Mouse (Mus musculus) limb, embryonic 11.5 days (tissue): ENCODE measurements around the gene Cep112. TPM values are rescaled to one million over a fixed set of nuclear protein-coding genes. Genes with fewer than 3 reads are reported as not detected.

Source experiments
- ATAC-seq: fragments of 200-750 bp; cut with Nextera tagmentation; 2 replicates; pipeline ENCODE4 v1.8.0; 2017; ENCODE audit warnings: low read depth; ENCODE audit not compliant: insufficient number of reproducible peaks, low FRiP score, low TSS enrichment
- DNase-seq: peaks from one replicate; pipeline ENCODE4 v3.0.0-alpha.2; 2015; ENCODE audit warnings: low spot score
- H3K27ac ChIP-seq: fragments of 300-500 bp; sonication (generic); replicated peaks from 2 replicates; pipeline ENCODE4 v1.5.1; 2014; ENCODE audit warnings: low read depth, mild to moderate bottlenecking, low read length
- H3K27me3 ChIP-seq: fragments of 300-500 bp; sonication (generic); 2 replicates; pipeline ENCODE4 v1.6.1; 2014; ENCODE audit warnings: mild to moderate bottlenecking, low read length, mixed read lengths; ENCODE audit not compliant: control insufficient read depth, insufficient read depth
- H3K36me3 ChIP-seq: fragments of 300-500 bp; sonication (generic); 2 replicates; pipeline ENCODE4 v1.6.1; 2014; ENCODE audit warnings: mild to moderate bottlenecking, low read length, moderate library complexity, mixed read lengths; ENCODE audit not compliant: control insufficient read depth, insufficient read depth
- H3K4me1 ChIP-seq: fragments of 300-500 bp; sonication (generic); 2 replicates; pipeline ENCODE4 v1.6.1; 2014; ENCODE audit warnings: low read length, mixed read lengths; ENCODE audit not compliant: control insufficient read depth, insufficient read depth
- H3K4me2 ChIP-seq: fragments of 300-500 bp; sonication (generic); 2 replicates; pipeline ENCODE4 v1.6.1; 2014; ENCODE audit warnings: low read depth, mild to moderate bottlenecking, moderate library complexity; ENCODE audit not compliant: severe bottlenecking
- H3K4me3 ChIP-seq: fragments of 300-500 bp; sonication (generic); 2 replicates; pipeline ENCODE4 v1.5.1; 2014; ENCODE audit warnings: low read depth, low read length
- H3K9ac ChIP-seq: fragments of 300-500 bp; sonication (generic); 2 replicates; pipeline ENCODE4 v1.6.1; 2014; ENCODE audit warnings: mild to moderate bottlenecking, low read length
- H3K9me3 ChIP-seq: fragments of 300-500 bp; sonication (generic); 2 replicates; pipeline ENCODE4 v1.6.1; 2016; ENCODE audit warnings: low read length; ENCODE audit not compliant: control insufficient read depth
- WGBS: fragments of 180-500 bp; shearing (Covaris S2); extraction: QIAGEN DNeasy Blood & Tissue Kit; methylation state at CpG from one replicate; pipeline ENCODE4 v1.1.7; 2014; 5-methylcytosine and 5-hydroxymethylcytosine counted together
- polyA plus RNA-seq: library from polyadenylated mRNA; unstranded; fragments of >200 nt; fragmentation: Nextera tagmentation; extraction: Ambion mirVana; gene quantifications from 2 replicates; pipeline ENCODE4 v1.2.1, GENCODE M21; 2014

The Cep112 gene
- polyA plus RNA-seq, 1 experiment from 2014 or later: 12.0 TPM

- Histone ChIP-seq H3K27me3 (no peaks in the 10 kb centered on the region), H3K36me3 (no peaks in the 10 kb centered on the region), H3K27ac (no peak overlapping the region), H3K4me1 (peaks cover 4% of the 10 kb centered on the region; the same call in 1 of the 2 replicates), H3K4me3 (peak overlapping the region; percentile 65), H3K9me3 (no peaks in the 10 kb centered on the region), H3K4me2 (peak overlapping the region; percentile 66), H3K9ac (peak overlapping the region; percentile 90)
- 6% methylated on average over 14 of the region's 14 CpGs for WGBS
- no peak for DNase-seq
- peak; percentile 1; the same call in 1 of the 2 replicates for ATAC-seq
Measured at GRCm38 (mm10) chr11:108425592-108425921, 565 bp downstream of the Cep112 start.

- Histone ChIP-seq H3K27ac (no peak overlapping the region), H3K36me3 (no peaks in the 10 kb centered on the region), H3K4me2 (peak overlapping the region; percentile 66), H3K27me3 (no peaks in the 10 kb centered on the region), H3K9me3 (no peaks in the 10 kb centered on the region), H3K9ac (no peak overlapping the region), H3K4me3 (peak overlapping the region; percentile 65), H3K4me1 (peaks cover 4% of the 10 kb centered on the region; the same call in 1 of the 2 replicates)
- WGBS: 97% methylated on average over 3 of the region's 3 CpGs
- DNase-seq (no peak), ATAC-seq (no peak)
Measured at GRCm38 (mm10) chr11:108426086-108426485, 1.1 kb downstream of the Cep112 start.

- Histone ChIP-seq H3K4me2 (no peak overlapping the region), H3K4me3 (no peak overlapping the region), H3K36me3 (no peaks in the 10 kb centered on the region), H3K27me3 (no peaks in the 10 kb centered on the region), H3K9ac (no peak overlapping the region), H3K4me1 (peaks cover 4% of the 10 kb centered on the region; the same call in 1 of the 2 replicates), H3K27ac (no peak overlapping the region), H3K9me3 (no peaks in the 10 kb centered on the region)
- ATAC-seq (no peak), DNase-seq (no peak)
- WGBS: 68% methylated on average over 6 of the region's 6 CpGs
Measured at GRCm38 (mm10) chr11:108427191-108427590, 2.2 kb downstream of the Cep112 start.

- Histone ChIP-seq H3K4me3 (no peak overlapping the region), H3K36me3 (no peaks in the 10 kb centered on the region), H3K27ac (no peak overlapping the region), H3K4me1 (peaks cover 3% of the 10 kb centered on the region; the same call in 1 of the 2 replicates), H3K27me3 (no peaks in the 10 kb centered on the region), H3K4me2 (no peak overlapping the region), H3K9ac (no peak overlapping the region), H3K9me3 (no peaks in the 10 kb centered on the region)
- ATAC-seq (no peak), DNase-seq (no peak)
- 88% methylated on average over 2 of the region's 2 CpGs for WGBS
Measured at GRCm38 (mm10) chr11:108429076-108429475, 4.1 kb downstream of the Cep112 start.

- Histone ChIP-seq H3K27ac (no peak overlapping the region), H3K36me3 (no peaks in the 10 kb centered on the region), H3K9me3 (no peaks in the 10 kb centered on the region), H3K4me3 (no peak overlapping the region), H3K9ac (no peak overlapping the region), H3K4me2 (no peak overlapping the region), H3K27me3 (no peaks in the 10 kb centered on the region), H3K4me1 (no peaks in the 10 kb centered on the region)
- WGBS: 66% methylated on average over 11 of the region's 11 CpGs
- no peak for ATAC-seq
- no peak for DNase-seq
Measured at GRCm38 (mm10) chr11:108443893-108444563, 19.0 kb downstream of the Cep112 start.

GRCm38 (mm10) chr11:108447148-108447547 lies 22.2 kb downstream of the Cep112 start:
- H3K4me2 ChIP-seq: no peak overlapping the region
- DNase-seq (peak; percentile 47), ATAC-seq (no peak)
- H3K27me3 ChIP-seq: no peaks in the 10 kb centered on the region
- H3K36me3 ChIP-seq: no peaks in the 10 kb centered on the region
- H3K27ac ChIP-seq: no peak overlapping the region
- H3K4me1 ChIP-seq: no peaks in the 10 kb centered on the region
- 0 out of 2 replicates have a peak, but pooled peaks cover 2% of the 10 kb centered on the region for H3K9me3 ChIP-seq
- no peak overlapping the region for H3K4me3 ChIP-seq
- no peak overlapping the region for H3K9ac ChIP-seq

GRCm38 (mm10) chr11:108449811-108450210 lies 24.8 kb downstream of the Cep112 start:
- H3K9me3 ChIP-seq: 0 out of 2 replicates have a peak, but pooled peaks cover 2% of the 10 kb centered on the region
- no peak overlapping the region for H3K27ac ChIP-seq
- H3K9ac ChIP-seq: no peak overlapping the region
- no peaks in the 10 kb centered on the region for H3K27me3 ChIP-seq
- H3K4me2 ChIP-seq: no peak overlapping the region
- H3K4me3 ChIP-seq: no peak overlapping the region
- DNase-seq (peak; percentile 90), ATAC-seq (no peak)
- no peaks in the 10 kb centered on the region for H3K4me1 ChIP-seq
- no peaks in the 10 kb centered on the region for H3K36me3 ChIP-seq
- WGBS: 30% methylated on average over 3 of the region's 3 CpGs

- 88% methylated on average over 3 of the region's 3 CpGs for WGBS
Measured at GRCm38 (mm10) chr11:108459599-108459998, 34.6 kb downstream of the Cep112 start.

GRCm38 (mm10) chr11:108464138-108464537 lies 39.1 kb downstream of the Cep112 start:
- H3K36me3 ChIP-seq: no peaks in the 10 kb centered on the region
- no peak overlapping the region for H3K4me2 ChIP-seq
- ATAC-seq (no peak), DNase-seq (no peak)
- H3K9me3 ChIP-seq: no peaks in the 10 kb centered on the region
- no peak overlapping the region for H3K27ac ChIP-seq
- H3K9ac ChIP-seq: no peak overlapping the region
- H3K27me3 ChIP-seq: no peaks in the 10 kb centered on the region
- no peaks in the 10 kb centered on the region for H3K4me1 ChIP-seq
- no peak overlapping the region for H3K4me3 ChIP-seq
- WGBS: 82% methylated on average over 8 of the region's 8 CpGs

More at GRCm38 (mm10) chr11:108459599-108459998, 34.6 kb downstream of the Cep112 start:
- Histone ChIP-seq H3K27ac (no peak overlapping the region), H3K27me3 (no peaks in the 10 kb centered on the region), H3K4me3 (no peak overlapping the region), H3K9ac (no peak overlapping the region), H3K9me3 (no peaks in the 10 kb centered on the region), H3K4me1 (no peaks in the 10 kb centered on the region), H3K4me2 (no peak overlapping the region), H3K36me3 (no peaks in the 10 kb centered on the region)
- no peak for ATAC-seq
- DNase-seq: no peak
